Mouse (Mus musculus) limb, embryonic 10.5 days (tissue): ENCODE measurements around the gene Prl5a1. TPM values are rescaled to one million over a fixed set of nuclear protein-coding genes. Genes with fewer than 3 reads are reported as not detected.

Source experiments
- DNase-seq: peaks from one replicate; pipeline ENCODE4 v3.0.0-alpha.2; 2017; ENCODE audit warnings: low spot score
- H3K27ac ChIP-seq: fragments of 300-500 bp; sonication (generic); 2 replicates; pipeline ENCODE4 v1.5.1; 2016; ENCODE audit warnings: mild to moderate bottlenecking
- H3K27me3 ChIP-seq: fragments of 300-500 bp; sonication (generic); 2 replicates; pipeline ENCODE4 v1.6.1; 2016; ENCODE audit warnings: low read depth, mild to moderate bottlenecking; ENCODE audit not compliant: poor library complexity, severe bottlenecking
- H3K36me3 ChIP-seq: fragments of 300-500 bp; sonication (generic); 2 replicates; pipeline ENCODE4 v1.6.1; 2016; ENCODE audit warnings: mild to moderate bottlenecking, moderate library complexity
- H3K4me1 ChIP-seq: fragments of 300-500 bp; sonication (generic); 2 replicates; pipeline ENCODE4 v1.6.1; 2016
- H3K4me3 ChIP-seq: fragments of 300-500 bp; sonication (generic); 2 replicates; pipeline ENCODE4 v1.5.1; 2016; ENCODE audit warnings: mild to moderate bottlenecking, moderate library complexity
- H3K9me3 ChIP-seq: fragments of 300-500 bp; sonication (generic); replicated peaks from 2 replicates; pipeline ENCODE4 v1.6.1; 2016; ENCODE audit warnings: mild to moderate bottlenecking
- WGBS: fragments of 180-500 bp; shearing (Covaris S2); methylation state at CpG from one replicate; pipeline ENCODE4 v1.1.7; 2016; 5-methylcytosine and 5-hydroxymethylcytosine counted together
- polyA plus RNA-seq: library from polyadenylated mRNA; unstranded; fragments of >200 nt; fragmentation: Nextera tagmentation; extraction: Ambion mirVana; gene quantifications from 2 replicates; pipeline ENCODE4 v1.2.1, GENCODE M21; 2016

Gene Prl5a1
- polyA plus RNA-seq, result not detected in 2 replicates

DNA sequence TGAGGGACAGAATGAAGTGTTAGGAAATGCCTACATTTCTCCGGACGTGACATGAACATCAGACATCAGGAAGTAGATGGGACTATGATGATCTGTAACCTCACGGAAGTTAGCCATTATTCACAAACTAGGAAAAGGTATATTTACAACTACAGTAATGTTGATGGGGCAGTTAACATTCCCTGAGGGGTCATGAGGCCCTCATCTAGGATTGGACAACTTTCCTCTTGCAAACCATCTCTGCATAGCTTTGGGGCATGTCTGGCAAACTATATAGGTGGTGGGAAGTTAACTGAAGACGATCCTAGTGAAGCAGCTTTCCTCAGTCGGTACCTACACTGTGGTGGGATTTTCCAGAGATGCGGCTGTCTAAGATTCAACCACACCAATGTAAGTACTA, at the start of gene Prl5a1:
Gene Prl5a1, plus strand, starts transcription at position 301 of the 400 bp plus-strand sequence.
- no peaks in the 10 kb centered on the region for H3K27me3 ChIP-seq
- H3K36me3 ChIP-seq, result no peaks in the 10 kb centered on the region
- DNase-seq, result no peak
- no peaks in the 10 kb centered on the region for H3K9me3 ChIP-seq
- no peaks in the 10 kb centered on the region for H3K4me1 ChIP-seq
- H3K4me3 ChIP-seq, result no peak within 1 kb of the TSS
- WGBS, result 90% methylated on average over 6 of the region's 6 CpGs
- H3K27ac ChIP-seq, result no peak within 1 kb of the TSS

DNA sequence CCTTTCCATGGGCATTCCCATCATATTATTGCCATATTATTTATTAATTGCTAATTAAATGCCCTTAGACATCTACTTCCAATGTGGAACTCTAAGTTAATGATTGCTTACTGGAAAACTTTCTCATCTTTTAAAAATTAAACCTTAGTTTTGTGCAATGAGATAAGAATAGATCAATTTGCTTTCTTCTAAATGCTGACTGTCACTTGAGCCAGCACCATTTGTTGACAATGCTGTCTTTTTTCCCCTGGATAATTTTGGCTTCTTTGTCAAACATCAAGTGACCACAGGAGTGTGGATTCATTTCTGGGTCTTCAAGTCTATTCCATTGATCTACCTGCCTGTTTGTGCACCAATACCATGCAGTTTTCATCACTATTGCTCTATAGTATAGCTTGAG, 46.1 kb upstream of the Prl5a1 start:
- Histone ChIP-seq H3K9me3 (no peaks in the 10 kb centered on the region), H3K4me3 (no peak overlapping the region), H3K4me1 (no peaks in the 10 kb centered on the region), H3K36me3 (no peaks in the 10 kb centered on the region), H3K27ac (no peak overlapping the region), H3K27me3 (no peaks in the 10 kb centered on the region)
- DNase-seq, result no peak

DNA sequence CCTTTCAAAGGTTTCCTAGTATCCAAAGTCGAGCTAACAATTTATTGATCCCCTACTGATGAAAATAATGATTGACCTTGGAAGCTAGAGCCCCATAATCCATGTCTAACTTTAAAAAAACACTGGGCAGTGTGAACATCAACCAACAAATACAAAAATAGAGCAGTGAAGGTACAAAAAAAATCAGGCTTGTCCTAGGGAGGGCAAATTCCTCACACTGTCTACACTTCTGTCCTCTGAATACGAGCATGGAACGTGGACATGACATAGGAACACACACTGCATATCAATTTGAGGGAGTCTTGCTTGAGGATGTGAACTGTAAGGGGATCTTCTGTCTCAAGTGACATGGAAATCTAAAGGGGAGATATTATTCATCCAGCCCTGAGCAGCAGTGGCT, 33.7 kb upstream of the Prl5a1 start:
- H3K27ac ChIP-seq, result no peak overlapping the region
- H3K4me1 ChIP-seq, result no peaks in the 10 kb centered on the region
- H3K36me3 ChIP-seq, result no peaks in the 10 kb centered on the region
- no peak overlapping the region for H3K4me3 ChIP-seq
- no peaks in the 10 kb centered on the region for H3K9me3 ChIP-seq
- WGBS, result 88% methylated on average over 3 of the region's 3 CpGs
- H3K27me3 ChIP-seq, result no peaks in the 10 kb centered on the region
- no peak for DNase-seq

DNA sequence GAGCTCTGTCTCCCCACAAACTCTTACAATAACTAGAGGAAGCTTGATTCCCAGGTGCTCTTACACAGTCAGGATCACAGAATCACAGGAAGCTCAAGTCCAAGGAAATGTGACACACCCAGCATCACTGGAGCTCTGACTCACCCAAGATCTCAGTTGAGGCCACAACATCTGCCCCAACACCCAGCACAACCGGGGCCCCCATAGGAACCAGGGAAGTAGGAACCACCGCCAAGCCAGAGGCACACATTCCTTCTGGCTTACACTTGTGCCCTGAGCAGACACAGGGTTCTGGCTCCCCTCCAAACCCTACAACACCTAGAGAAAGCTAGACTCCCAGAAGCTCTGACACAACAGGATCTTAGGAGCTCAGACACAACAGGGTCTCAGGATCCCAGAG, 9.5 kb upstream of the Prl5a1 start:
- DNase-seq, result no peak
- H3K36me3 ChIP-seq, result no peaks in the 10 kb centered on the region
- no peak overlapping the region for H3K4me3 ChIP-seq
- no peaks in the 10 kb centered on the region for H3K27me3 ChIP-seq
- H3K9me3 ChIP-seq, result no peaks in the 10 kb centered on the region
- H3K4me1 ChIP-seq, result no peaks in the 10 kb centered on the region
- no peak overlapping the region for H3K27ac ChIP-seq
- 85% methylated on average over 2 of the region's 2 CpGs for WGBS

DNA sequence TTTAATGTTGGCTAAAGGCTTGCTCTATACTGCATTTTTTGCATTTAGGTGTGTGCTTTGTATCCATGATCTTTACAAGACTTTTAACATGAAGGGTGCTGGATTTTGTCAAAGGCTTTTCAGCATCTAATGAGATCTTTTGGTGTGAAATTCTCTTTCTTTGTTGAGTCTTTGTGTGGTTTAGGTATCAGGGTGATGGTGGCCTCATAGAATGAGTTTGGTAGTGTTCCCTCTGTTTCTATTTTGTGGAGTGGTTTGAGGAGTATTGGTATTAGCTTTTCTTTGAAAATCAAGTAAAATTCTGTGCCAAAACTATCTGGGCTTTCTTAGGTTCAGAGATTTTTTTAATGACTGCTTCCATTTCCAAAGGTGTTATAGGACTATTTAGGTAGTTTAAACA, 6.5 kb upstream of the Prl5a1 start:
- Histone ChIP-seq H3K4me1 (no peaks in the 10 kb centered on the region), H3K27ac (no peak overlapping the region), H3K27me3 (no peaks in the 10 kb centered on the region), H3K9me3 (no peaks in the 10 kb centered on the region), H3K36me3 (no peaks in the 10 kb centered on the region), H3K4me3 (no peak overlapping the region)
- DNase-seq, result no peak

Other genes starting within 250 kb of the Prl5a1 start
- gene Prl4a1, start 126.3 kb upstream of the Prl5a1 start, polyA plus RNA-seq, result not detected in 2 replicates
- gene Gm11361, start 115.0 kb downstream of the Prl5a1 start, polyA plus RNA-seq, result 2.6 and 5.4 TPM in 2 replicates